Mouse (Mus musculus): ENCODE results near the gene Gse1. TPM values are rescaled to one million over a fixed set of nuclear protein-coding genes. Genes with fewer than 3 reads are reported as not detected.

The Gse1 gene
- total RNA-seq, 2 experiments from 2014 or later, result 77.7 to 105 TPM

DNA sequence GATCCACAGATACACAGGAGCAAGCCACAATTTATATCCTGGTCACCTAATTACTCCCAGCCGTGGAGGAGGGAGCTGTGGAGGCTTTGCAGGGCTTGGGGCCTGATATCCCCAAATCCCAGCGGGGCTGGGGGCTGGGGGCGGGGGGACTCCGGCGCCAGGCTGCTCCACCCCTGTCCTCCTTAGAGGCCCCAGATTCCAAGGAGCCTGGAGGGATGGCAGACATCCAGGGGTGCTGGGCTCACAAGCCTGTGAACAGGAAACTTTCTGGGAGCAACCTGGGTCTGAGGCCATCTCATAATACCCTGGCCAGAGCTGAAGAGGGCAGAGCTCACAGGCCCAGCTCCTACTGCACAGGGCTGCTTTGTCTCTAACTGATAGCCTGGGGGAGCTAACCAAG lies 54.2 kb downstream of the Gse1 start:
- TF ChIP-seq CTCF (IDR thresholded peaks at IDR 0.05), result no peak
- H3K4me3 ChIP-seq, result no peak overlapping the region
- no peak for DNase-seq (ENCODE audit: extremely low spot score in 1 of 2, low spot score in 2 of 2)
- no peak overlapping the region for H3K27ac ChIP-seq
- intact Hi-C loops (cut with DNase I), result loop anchor here (2.0 to 5.0 kb wide), 2 partner anchors 105 to 316 kb away; partner anchors contain the start of gene Fam92b

- no peak for DNase-seq (ENCODE audit: extremely low spot score in 1 of 2, low spot score in 2 of 2)
- no peak overlapping the region for H3K4me3 ChIP-seq
- no peak for TF ChIP-seq CTCF (IDR thresholded peaks at IDR 0.05)
- intact Hi-C loops (cut with DNase I), result loop anchor here (5.0 kb wide), 1 partner anchor 107 kb away; the partner anchor contains the start of gene Fam92b
- no peak overlapping the region for H3K27ac ChIP-seq
Observed at GRCm38 (mm10) chr8:120284265-120284664, 56.0 kb downstream of the Gse1 start.

- DNase-seq (ENCODE audit: extremely low spot score in 1 of 2, low spot score in 2 of 2), result no peak
- Histone ChIP-seq H3K27ac (no peak overlapping the region), H3K4me3 (no peak overlapping the region)
- intact Hi-C loops (cut with DNase I), result no loop called here
- no peak for TF ChIP-seq CTCF (IDR thresholded peaks at IDR 0.05)
Observed at GRCm38 (mm10) chr8:120285033-120285432, 56.8 kb downstream of the Gse1 start.

GRCm38 (mm10) chr8:120285878-120286277 lies 57.6 kb downstream of the Gse1 start:
- TF ChIP-seq CTCF (IDR thresholded peaks at IDR 0.05), result no peak
- intact Hi-C loops (cut with DNase I), result no loop called here
- no peak for DNase-seq (ENCODE audit: extremely low spot score in 1 of 2, low spot score in 2 of 2)
- Histone ChIP-seq H3K4me3 (no peak overlapping the region), H3K27ac (no peak overlapping the region)

- Histone ChIP-seq H3K27ac (peak overlapping the region; percentile 58), H3K4me3 (no peak overlapping the region)
- intact Hi-C loops (cut with DNase I), result loop anchor here (1.0 kb wide), 1 partner anchor 31 kb away; no protein-coding TSS in a partner anchor
- peak; percentile 59 to 62 for DNase-seq (ENCODE audit: extremely low spot score in 1 of 2, low spot score in 2 of 2)
- TF ChIP-seq CTCF (IDR thresholded peaks at IDR 0.05), result peak; percentile 84
Observed at GRCm38 (mm10) chr8:120288122-120288908, 60.1 kb downstream of the Gse1 start.

GRCm38 (mm10) chr8:120289191-120289590 lies 60.9 kb downstream of the Gse1 start:
- no peak for TF ChIP-seq CTCF (IDR thresholded peaks at IDR 0.05)
- intact Hi-C loops (cut with DNase I), result no loop called here
- H3K4me3 ChIP-seq, result no peak overlapping the region
- no peak for DNase-seq (ENCODE audit: extremely low spot score in 1 of 2, low spot score in 2 of 2)
- H3K27ac ChIP-seq, result peak overlapping the region; percentile 58

DNA sequence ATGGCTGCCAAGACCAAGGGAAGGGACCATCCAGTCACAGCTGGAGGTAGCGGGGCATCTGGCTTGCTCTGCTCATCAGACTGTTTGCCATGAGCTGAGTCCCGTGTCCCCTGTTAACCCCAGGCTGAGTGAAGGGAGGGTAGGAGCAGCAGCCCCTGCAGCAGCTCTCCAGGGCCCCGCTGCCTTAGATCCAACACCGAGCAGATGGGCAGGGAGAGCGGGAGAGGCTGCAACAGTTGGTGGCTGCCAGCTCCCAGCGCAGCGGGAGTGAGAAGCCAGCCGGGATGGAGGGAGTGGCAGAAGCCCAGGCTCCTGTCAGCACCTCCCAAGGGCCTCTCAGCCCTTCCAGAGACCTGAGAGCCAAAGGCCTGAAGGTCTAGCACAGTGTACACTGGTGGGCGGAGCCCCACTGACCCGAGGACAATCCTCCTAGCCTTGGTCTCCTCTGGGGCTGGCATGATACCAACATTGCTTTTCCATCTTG lies 61.5 kb downstream of the Gse1 start:
- peak overlapping the region; percentile 58 for H3K27ac ChIP-seq
- H3K4me3 ChIP-seq, result no peak overlapping the region
- no peak for TF ChIP-seq CTCF (IDR thresholded peaks at IDR 0.05)
- DNase-seq (ENCODE audit: extremely low spot score in 1 of 2, low spot score in 2 of 2), result peak in 1 of 2 experiments; percentile 50
- intact Hi-C loops (cut with DNase I), result no loop called here

DNA sequence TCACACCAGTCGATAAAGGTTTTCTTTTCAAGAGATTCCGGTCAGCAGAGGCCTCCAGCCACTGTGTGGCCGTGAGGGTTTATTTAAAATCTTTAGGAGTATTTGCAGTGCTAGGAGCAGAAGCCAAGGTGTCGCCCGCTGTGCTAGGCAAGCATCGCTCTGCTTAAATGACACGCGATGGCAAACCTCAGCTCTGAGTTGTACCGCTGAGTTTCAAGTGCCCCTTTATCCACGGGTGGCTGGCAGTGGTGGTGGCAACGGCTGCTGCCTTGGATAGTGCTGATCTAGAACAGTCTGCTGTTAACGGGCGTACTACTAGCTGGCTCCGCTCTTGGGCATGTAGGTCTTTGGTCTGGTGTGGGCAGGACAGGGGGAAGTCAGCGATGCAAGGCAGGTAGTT lies 62.4 kb downstream of the Gse1 start:
- no peak for TF ChIP-seq CTCF (IDR thresholded peaks at IDR 0.05)
- intact Hi-C loops (cut with DNase I), result no loop called here
- no peak for DNase-seq (ENCODE audit: extremely low spot score in 1 of 2, low spot score in 2 of 2)
- Histone ChIP-seq H3K4me3 (no peak overlapping the region), H3K27ac (no peak overlapping the region)

DNA sequence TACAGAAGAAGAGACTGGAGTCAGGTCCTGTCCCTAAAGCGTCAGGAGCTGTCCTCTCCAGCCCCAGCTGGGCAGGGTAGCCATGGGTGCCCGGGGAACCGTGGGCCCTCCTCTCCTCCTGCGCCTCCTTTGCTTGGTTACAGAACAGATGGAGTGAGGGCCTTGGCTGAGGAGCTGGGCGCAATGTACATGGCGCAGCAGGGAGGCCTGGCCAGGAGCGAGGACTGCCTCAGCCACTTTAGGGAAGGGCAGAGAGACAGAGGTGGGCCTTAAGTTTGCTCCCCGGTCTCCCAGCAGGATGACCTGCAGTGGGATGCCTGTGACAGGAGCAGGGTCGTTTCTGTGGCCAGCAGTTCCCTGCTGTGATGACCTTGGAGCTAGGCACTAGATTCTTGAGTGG lies 63.4 kb downstream of the Gse1 start:
- TF ChIP-seq CTCF (IDR thresholded peaks at IDR 0.05), result no peak
- intact Hi-C loops (cut with DNase I), result no loop called here
- DNase-seq (ENCODE audit: extremely low spot score in 1 of 2, low spot score in 2 of 2), result no peak
- Histone ChIP-seq H3K4me3 (no peak overlapping the region), H3K27ac (peak overlapping the region; percentile 67)

- TF ChIP-seq CTCF (IDR thresholded peaks at IDR 0.05), result no peak
- Histone ChIP-seq H3K4me3 (no peak overlapping the region), H3K27ac (peak overlapping the region; percentile 67)
- peak; percentile 72 to 77 for DNase-seq (ENCODE audit: extremely low spot score in 1 of 2, low spot score in 2 of 2)
- intact Hi-C loops (cut with DNase I), result no loop called here
Observed at GRCm38 (mm10) chr8:120292316-120293107, 64.3 kb downstream of the Gse1 start.

DNA sequence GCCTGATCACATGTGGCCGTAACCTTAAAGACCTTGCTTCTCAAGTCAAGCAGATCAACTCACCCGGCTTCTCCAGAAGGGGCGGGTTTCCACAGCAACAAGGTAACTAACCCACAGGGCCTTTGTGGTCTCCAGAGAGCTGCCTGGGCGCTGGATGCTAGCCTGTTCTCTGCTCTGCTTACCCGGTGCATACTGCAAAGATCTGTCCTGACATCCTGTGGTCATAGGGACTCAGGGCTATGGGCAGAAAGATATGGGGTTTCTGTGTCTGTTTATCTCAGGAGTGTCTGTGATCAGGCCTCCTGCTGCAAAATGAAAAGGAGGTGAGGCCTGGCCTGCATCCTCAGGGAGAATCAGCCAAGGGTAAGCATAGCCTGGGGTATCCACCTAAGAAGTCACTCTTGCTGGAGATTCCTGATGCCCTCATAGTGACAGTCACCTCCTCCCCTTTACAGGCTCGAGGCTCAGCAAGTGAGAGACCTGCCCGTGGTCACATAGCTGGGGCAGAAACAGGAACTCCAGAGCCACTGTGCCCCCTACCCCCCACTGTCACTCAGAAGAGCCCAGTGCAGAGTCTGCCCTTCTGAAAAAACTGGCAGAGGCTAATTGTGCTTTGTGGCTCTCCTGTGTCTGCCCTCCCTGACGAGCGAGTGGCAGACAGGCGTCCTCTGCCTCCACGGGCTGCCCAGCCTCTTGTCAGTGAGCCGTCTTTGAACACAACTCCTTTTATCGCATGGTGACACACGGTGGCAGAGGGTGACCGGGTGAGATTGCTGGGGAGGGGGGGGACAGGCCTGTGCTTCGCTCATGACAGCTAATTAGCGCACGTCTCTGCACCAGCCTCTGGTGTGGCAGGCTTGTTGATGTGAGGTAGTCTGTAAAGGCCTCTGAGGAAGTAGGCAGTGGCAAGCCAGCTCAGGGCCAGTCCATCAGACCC lies 65.4 kb downstream of the Gse1 start:
- Histone ChIP-seq H3K4me3 (no peak overlapping the region), H3K27ac (peak overlapping the region; percentile 67; the same call in 1 of the 2 replicates)
- DNase-seq (ENCODE audit: extremely low spot score in 1 of 2, low spot score in 2 of 2), result no peak
- intact Hi-C loops (cut with DNase I), result no loop called here
- no peak for TF ChIP-seq CTCF (IDR thresholded peaks at IDR 0.05)

Measured in left cerebral cortex, adult 2 months (tissue).